Mouse (Mus musculus) embryonic facial prominence, embryonic 11.5 days (tissue): ENCODE results near the gene Samhd1. TPM values are rescaled to one million over a fixed set of nuclear protein-coding genes. Genes with fewer than 3 reads are reported as not detected.

Experiments
- ATAC-seq: fragments of 200-750 bp; cut with Nextera tagmentation; replicated peaks from 2 replicates; pipeline ENCODE4 v1.8.0; 2017; ENCODE audit warnings: low read depth; ENCODE audit not compliant: insufficient number of reproducible peaks, low FRiP score, low TSS enrichment
- DNase-seq: peaks from one replicate; pipeline ENCODE4 v3.0.0-alpha.2; 2015; ENCODE audit warnings: low spot score
- H3K27ac ChIP-seq: fragments of 300-500 bp; sonication (generic); replicated peaks from 2 replicates; pipeline ENCODE4 v1.5.1; 2014; ENCODE audit warnings: mild to moderate bottlenecking, low read depth, low read length, control low read depth
- H3K27me3 ChIP-seq: fragments of 300-500 bp; sonication (generic); 2 replicates; pipeline ENCODE4 v1.6.1; 2014; ENCODE audit warnings: mild to moderate bottlenecking, low read length, moderate library complexity, mixed read lengths; ENCODE audit not compliant: control insufficient read depth, insufficient read depth
- H3K36me3 ChIP-seq: fragments of 300-500 bp; sonication (generic); replicated peaks from 2 replicates; pipeline ENCODE4 v1.6.1; 2014; ENCODE audit warnings: low read depth, mild to moderate bottlenecking, low read length, moderate library complexity, mixed read lengths; ENCODE audit not compliant: control insufficient read depth, insufficient read depth
- H3K4me1 ChIP-seq: fragments of 300-500 bp; sonication (generic); 2 replicates; pipeline ENCODE4 v1.6.1; 2014; ENCODE audit warnings: low read length, mixed read lengths; ENCODE audit not compliant: control insufficient read depth, insufficient read depth
- H3K4me2 ChIP-seq: fragments of 300-500 bp; sonication (generic); 2 replicates; pipeline ENCODE4 v1.6.1; 2014; ENCODE audit warnings: low read depth, mild to moderate bottlenecking, control low read depth, low read length, moderate library complexity
- H3K4me3 ChIP-seq: fragments of 300-500 bp; sonication (generic); 2 replicates; pipeline ENCODE4 v1.5.1; 2014; ENCODE audit warnings: low read depth, low read length, control low read depth
- H3K9ac ChIP-seq: fragments of 300-500 bp; sonication (generic); replicated peaks from 2 replicates; pipeline ENCODE4 v1.6.1; 2014; ENCODE audit warnings: mild to moderate bottlenecking, control low read depth, low read length
- H3K9me3 ChIP-seq: fragments of 300-500 bp; sonication (generic); replicated peaks from 2 replicates; pipeline ENCODE4 v1.6.1; 2016; ENCODE audit warnings: mild to moderate bottlenecking, low read length, inconsistent platforms, mixed read lengths; ENCODE audit not compliant: control insufficient read depth
- WGBS: fragments of 180-500 bp; shearing (Covaris S2); extraction: QIAGEN DNeasy Blood & Tissue Kit; methylation state at CpG from one replicate; pipeline ENCODE4 v1.1.7; 2014; 5-methylcytosine and 5-hydroxymethylcytosine counted together
- polyA plus RNA-seq: library from polyadenylated mRNA; unstranded; fragments of >200 nt; fragmentation: Nextera tagmentation; extraction: Ambion mirVana; gene quantifications from 2 replicates; pipeline ENCODE4 v1.2.1, GENCODE M21; 2014

Samhd1 gene
- polyA plus RNA-seq, 1 experiment from 2014 or later, result 34.0 TPM

DNA sequence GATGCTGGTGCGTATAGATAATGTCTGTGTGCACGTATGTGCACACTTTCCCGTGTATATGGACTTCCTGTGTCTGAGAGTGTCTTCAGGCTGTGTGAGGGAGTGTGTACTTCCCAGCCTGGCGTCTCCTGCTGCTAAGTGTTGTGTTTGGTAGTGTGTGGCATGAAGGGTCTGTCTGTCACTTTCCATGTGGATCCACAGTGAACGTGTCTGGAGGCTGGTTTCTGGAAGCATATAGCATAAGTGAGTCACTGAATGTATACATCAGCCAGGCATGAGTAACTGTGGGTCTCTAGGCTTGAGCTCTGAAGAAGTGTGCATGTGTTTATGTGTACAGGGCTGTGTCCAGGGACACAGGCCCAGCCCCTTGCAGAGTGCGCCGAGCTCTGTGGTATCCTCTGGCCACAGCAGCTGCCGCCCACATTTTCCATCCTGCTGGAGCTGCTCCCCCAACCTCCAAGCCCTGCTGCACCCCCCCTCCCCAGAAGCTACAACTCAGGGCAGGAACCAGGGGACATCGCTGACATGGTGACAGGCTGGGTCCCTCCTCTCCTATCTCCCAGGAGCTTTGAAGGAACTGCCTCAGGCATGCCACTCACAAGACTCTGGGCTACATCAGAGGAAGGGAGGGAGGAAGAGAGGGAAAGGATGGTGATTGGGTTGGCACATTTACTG, 61.5 kb downstream of the Samhd1 start:
- no peaks in the 10 kb centered on the region for H3K27me3 ChIP-seq
- no peak overlapping the region for H3K4me2 ChIP-seq
- no peak overlapping the region for H3K27ac ChIP-seq
- H3K4me1 ChIP-seq, result peaks cover 23% of the 10 kb centered on the region
- no peak for ATAC-seq
- DNase-seq, result no peak
- no peak overlapping the region for H3K4me3 ChIP-seq
- H3K9me3 ChIP-seq, result no peaks in the 10 kb centered on the region
- peaks cover 3% of the 10 kb centered on the region for H3K36me3 ChIP-seq
- 77% methylated on average over 9 of the region's 9 CpGs for WGBS
- no peak overlapping the region for H3K9ac ChIP-seq

DNA sequence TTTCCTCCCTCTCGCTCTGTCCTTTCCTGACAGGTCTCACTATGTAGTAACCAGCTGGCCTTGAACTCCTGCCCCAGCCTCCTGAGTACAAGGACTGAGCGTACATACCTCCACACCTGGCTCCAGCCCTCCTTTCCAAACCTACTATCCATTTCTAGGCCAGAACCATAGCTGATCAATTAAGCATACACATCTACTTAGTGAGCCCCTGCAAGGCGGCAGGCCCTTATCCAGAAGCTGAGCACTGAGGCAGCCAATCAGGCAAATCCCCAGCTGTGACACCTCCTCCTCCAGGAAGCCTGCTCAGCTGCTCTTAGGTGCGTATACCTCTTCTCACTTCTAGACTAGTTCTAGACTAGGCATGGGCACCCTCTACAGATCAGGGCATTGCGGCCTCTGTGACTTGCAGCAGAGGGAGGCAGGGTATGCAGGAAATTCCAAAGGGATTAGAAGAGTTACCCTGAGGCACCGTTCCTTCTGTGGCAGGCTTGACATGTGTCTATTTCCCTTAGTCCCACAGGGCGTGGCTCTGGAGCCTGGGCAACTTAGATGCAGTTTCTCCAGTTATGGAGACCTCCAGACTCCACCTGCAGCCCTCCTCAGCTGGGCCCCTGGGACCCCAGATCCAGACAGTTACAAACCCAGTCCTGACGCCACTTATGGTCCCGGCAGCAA, 62.6 kb downstream of the Samhd1 start:
- H3K4me1 ChIP-seq, result peaks cover 23% of the 10 kb centered on the region
- ATAC-seq, result no peak
- 57% methylated on average over 9 of the region's 9 CpGs for WGBS

DNA sequence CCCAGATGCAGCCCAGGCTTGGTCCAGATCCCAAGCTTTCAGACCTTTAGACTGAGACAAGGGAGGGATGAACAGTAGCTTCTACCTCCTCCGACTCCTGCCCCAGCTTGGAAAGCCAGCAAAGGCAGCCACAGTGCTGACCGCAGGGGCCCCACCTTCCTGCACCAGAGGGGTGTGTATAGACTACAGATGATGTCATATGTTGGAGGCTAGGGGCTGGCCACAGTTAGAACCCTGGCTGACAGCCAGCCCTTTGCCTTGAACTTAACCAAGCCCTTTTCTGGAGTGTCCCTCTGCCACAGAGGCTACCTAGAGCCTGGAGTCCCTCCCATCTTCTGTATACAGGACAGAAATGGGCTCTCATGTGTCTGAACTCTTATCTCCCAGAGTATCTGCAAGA, 63.5 kb downstream of the Samhd1 start:
- peaks cover 17% of the 10 kb centered on the region for H3K4me1 ChIP-seq
- WGBS, result 70% methylated on average over 2 of the region's 2 CpGs
- ATAC-seq, result no peak
- no peaks in the 10 kb centered on the region for H3K9me3 ChIP-seq
- H3K4me2 ChIP-seq, result no peak overlapping the region
- peaks cover 5% of the 10 kb centered on the region for H3K36me3 ChIP-seq
- H3K27ac ChIP-seq, result no peak overlapping the region
- H3K9ac ChIP-seq, result no peak overlapping the region
- no peak overlapping the region for H3K4me3 ChIP-seq
- no peaks in the 10 kb centered on the region for H3K27me3 ChIP-seq
- no peak for DNase-seq

More for the DNA sequence above, 62.6 kb downstream of the Samhd1 start:
- H3K4me2 ChIP-seq, result no peak overlapping the region
- no peak overlapping the region for H3K27ac ChIP-seq
- no peaks in the 10 kb centered on the region for H3K27me3 ChIP-seq
- peaks cover 3% of the 10 kb centered on the region for H3K36me3 ChIP-seq
- DNase-seq, result peak; percentile 19
- no peaks in the 10 kb centered on the region for H3K9me3 ChIP-seq
- H3K9ac ChIP-seq, result no peak overlapping the region
- no peak overlapping the region for H3K4me3 ChIP-seq

DNA sequence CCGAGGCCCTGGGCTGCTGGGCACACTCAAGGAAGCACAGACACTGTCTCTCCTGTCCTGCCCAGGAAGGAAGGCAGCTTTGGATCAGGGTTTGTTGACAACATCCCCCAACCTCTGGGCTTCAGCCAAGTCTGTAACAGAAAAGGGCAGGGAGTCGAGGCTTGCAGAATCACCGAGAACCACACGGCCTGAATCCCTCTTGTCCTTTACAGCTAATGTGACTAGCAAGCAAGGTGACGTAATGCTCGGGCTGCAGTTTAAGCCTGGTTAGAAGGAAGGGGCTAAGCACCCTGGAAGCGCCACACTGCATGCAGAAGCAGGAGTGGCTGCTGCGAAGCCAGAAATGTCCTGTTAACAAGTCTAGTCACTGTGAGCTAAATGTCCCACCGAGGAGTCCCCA, 64.7 kb downstream of the Samhd1 start:
- no peak overlapping the region for H3K9ac ChIP-seq
- peaks cover 11% of the 10 kb centered on the region for H3K4me1 ChIP-seq
- H3K27ac ChIP-seq, result no peak overlapping the region
- no peaks in the 10 kb centered on the region for H3K27me3 ChIP-seq
- peaks cover 5% of the 10 kb centered on the region for H3K36me3 ChIP-seq
- no peak overlapping the region for H3K4me3 ChIP-seq
- WGBS, result 71% methylated on average over 9 of the region's 9 CpGs
- H3K4me2 ChIP-seq, result no peak overlapping the region
- DNase-seq (no peak), ATAC-seq (no peak)
- H3K9me3 ChIP-seq, result no peaks in the 10 kb centered on the region

DNA sequence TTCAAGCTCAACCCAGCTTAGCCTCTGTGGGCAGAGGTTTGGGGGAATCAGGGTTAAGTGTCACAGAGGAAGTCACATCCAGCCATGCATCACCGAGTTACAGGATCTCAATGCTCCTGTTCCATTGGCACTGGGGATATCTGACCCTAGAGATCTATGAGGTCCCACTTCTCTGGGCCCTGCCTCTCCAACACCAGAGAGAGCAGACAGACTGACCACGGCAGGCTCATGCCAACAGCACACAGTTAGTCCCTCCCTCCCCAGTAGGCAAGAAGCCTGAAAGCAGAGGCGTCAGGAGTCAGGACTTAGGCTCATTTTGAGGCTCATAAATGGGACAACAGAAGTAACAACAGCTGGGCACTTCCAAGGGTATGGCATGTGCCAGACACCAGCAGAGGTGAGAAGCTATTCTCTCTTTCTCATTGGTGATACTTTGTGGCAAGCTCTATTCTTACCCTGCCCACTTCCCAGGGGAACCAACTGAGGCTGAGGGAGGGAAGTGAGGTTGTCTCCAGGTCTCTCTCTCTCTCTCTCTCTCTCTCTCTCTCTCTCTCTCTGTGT, 65.2 kb downstream of the Samhd1 start:
- peaks cover 5% of the 10 kb centered on the region for H3K36me3 ChIP-seq
- 57% methylated on average over 3 of the region's 3 CpGs for WGBS
- no peak for ATAC-seq

GRCm38 (mm10) chr2:157069355-157069735, 65.7 kb downstream of the Samhd1 start:
- no peak overlapping the region for H3K4me2 ChIP-seq
- no peaks in the 10 kb centered on the region for H3K27me3 ChIP-seq
- H3K4me3 ChIP-seq, result no peak overlapping the region
- ATAC-seq (no peak), DNase-seq (no peak)
- no peak overlapping the region for H3K9ac ChIP-seq
- 58% methylated on average over 3 of the region's 3 CpGs for WGBS
- H3K36me3 ChIP-seq, result peaks cover 5% of the 10 kb centered on the region
- no peak overlapping the region for H3K27ac ChIP-seq
- no peaks in the 10 kb centered on the region for H3K9me3 ChIP-seq
- H3K4me1 ChIP-seq, result peaks cover 7% of the 10 kb centered on the region; the same call in 1 of the 2 replicates

More for the DNA sequence above, 65.2 kb downstream of the Samhd1 start:
- Histone ChIP-seq H3K4me3 (no peak overlapping the region), H3K4me2 (no peak overlapping the region), H3K27me3 (no peaks in the 10 kb centered on the region), H3K9me3 (no peaks in the 10 kb centered on the region), H3K27ac (no peak overlapping the region), H3K4me1 (peaks cover 7% of the 10 kb centered on the region), H3K9ac (no peak overlapping the region)
- no peak for DNase-seq

- 76% methylated on average over 14 of the region's 14 CpGs for WGBS
- Histone ChIP-seq H3K9ac (no peak overlapping the region), H3K4me2 (no peak overlapping the region), H3K4me3 (no peak overlapping the region), H3K27ac (no peak overlapping the region), H3K9me3 (no peaks in the 10 kb centered on the region), H3K4me1 (peaks cover 7% of the 10 kb centered on the region; the same call in 1 of the 2 replicates), H3K27me3 (no peaks in the 10 kb centered on the region), H3K36me3 (peaks cover 5% of the 10 kb centered on the region)
- DNase-seq (no peak), ATAC-seq (no peak)
These were observed 66.2 kb downstream of the Samhd1 start for GRCm38 (mm10) chr2:157068701-157069354.
